In the genomic region with DNA sequence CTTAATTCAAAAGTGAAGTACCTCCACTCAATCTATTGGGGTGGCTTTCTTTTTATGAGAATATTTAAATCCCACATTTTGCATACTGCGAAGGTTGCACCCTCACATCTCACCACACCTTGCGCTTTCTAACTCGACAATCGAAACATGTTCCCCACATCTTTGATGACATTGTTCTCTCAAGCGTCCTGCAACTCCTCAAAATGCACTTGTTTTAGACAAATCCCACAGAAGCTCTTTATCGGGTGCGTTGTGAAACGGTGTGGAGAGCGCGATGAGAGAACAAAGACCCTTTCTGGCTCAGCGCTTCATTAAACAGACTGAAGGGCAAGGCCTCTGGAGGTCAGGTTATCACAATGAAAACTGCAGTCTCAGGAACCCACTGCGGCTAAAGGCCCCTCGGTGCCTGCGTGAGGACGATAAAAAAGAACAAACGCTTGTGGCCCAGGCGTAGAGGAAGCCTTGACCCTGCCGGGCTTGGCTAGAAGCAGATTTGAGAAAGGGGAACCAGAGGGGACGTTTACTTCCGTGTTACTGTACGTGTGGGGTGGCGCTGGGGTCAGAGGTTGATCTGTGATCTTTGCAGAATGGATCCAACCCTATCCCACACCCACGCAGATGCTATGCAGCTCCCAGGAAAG, we compare ENCODE assay signal across 9 mouse cellular contexts.
DNase-seq lines count a peak whose midpoint lies in the region; ATAC-seq lines count a peak whose summit lies in the region.
"Had no signal": no experiment of that assay in that cellular context is flagged by ENCODE, and none has a peak within 500 bp of the region (broad histone marks: within the 10 kb centered on the region; RNA-seq: fewer than 3 reads in every experiment).

No protein-coding gene starts in this region.

- no peak overlapping the region for H3K27ac ChIP-seq in kidney, embryonic 15.5 days
- H3K27ac ChIP-seq in forebrain, embryonic 14.5 days (ENCODE audit: low read depth, low read length), result no peak overlapping the region
- H3K27ac ChIP-seq in neural tube, embryonic 12.5 days, result no peak overlapping the region

- H3K4me1 ChIP-seq in kidney, embryonic 15.5 days, result peaks cover 9% of the 10 kb centered on the region
- peaks cover 11% of the 10 kb centered on the region for H3K4me1 ChIP-seq in forebrain, embryonic 14.5 days (ENCODE audit: control insufficient read depth, insufficient read depth, low read length)
- peaks cover 7% of the 10 kb centered on the region; the same call in 1 of the 2 replicates for H3K4me1 ChIP-seq in neural tube, embryonic 12.5 days

- DNase-seq in kidney, postnatal 25 days, result no peak
- peak; percentile 36 for DNase-seq in forebrain, embryonic 14.5 days (ENCODE audit: low spot score)
- peak; percentile 21 for DNase-seq in liver
- DNase-seq in ovary, postnatal 14 days (ENCODE audit: low spot score), result no peak
- DNase-seq in adrenal gland, adult 18-20 months (ENCODE audit: low spot score in 2 of 2), result no peak
- no peak for DNase-seq in gastrocnemius, postnatal 10 days

- no peak overlapping the region for H3K4me3 ChIP-seq in kidney, embryonic 15.5 days (replicated peaks)
- no peak overlapping the region for H3K4me3 ChIP-seq in forebrain, embryonic 14.5 days (ENCODE audit: low read depth, low read length)
- H3K4me3 ChIP-seq in neural tube, embryonic 12.5 days, result no peak overlapping the region

- no peak for ATAC-seq in kidney, embryonic 15.5 days (replicated peaks; ENCODE audit: low FRiP score)
- peak; percentile 57 for ATAC-seq in forebrain, embryonic 14.5 days
- 0 out of 2 replicates have a peak, but pooled peaks have one; percentile 19 for ATAC-seq in neural tube, embryonic 12.5 days (ENCODE audit: low FRiP score, low read depth)

- WGBS in kidney, embryonic 15.5 days, result 20% methylated on average over 23 of the region's 23 CpGs
- 5% methylated on average over 23 of the region's 23 CpGs for whole genome bisulfite sequencing in forebrain, embryonic 14.5 days
- WGBS in neural tube, embryonic 12.5 days, result 10% methylated on average over 23 of the region's 23 CpGs

- no peaks in the 10 kb centered on the region for H3K9me3 ChIP-seq in kidney, embryonic 15.5 days (replicated peaks)
- H3K9me3 ChIP-seq in forebrain, embryonic 14.5 days (replicated peaks; ENCODE audit: control insufficient read depth, low read length), result no peaks in the 10 kb centered on the region
- no peaks in the 10 kb centered on the region for H3K9me3 ChIP-seq in neural tube, embryonic 12.5 days

- H3K36me3 ChIP-seq in kidney, embryonic 15.5 days, result no peaks in the 10 kb centered on the region
- no peaks in the 10 kb centered on the region for H3K36me3 ChIP-seq in forebrain, embryonic 14.5 days (ENCODE audit: control insufficient read depth, insufficient read depth, low read length)
- H3K36me3 ChIP-seq in neural tube, embryonic 12.5 days, result no peaks in the 10 kb centered on the region

- 0 out of 2 replicates have a peak overlapping the region, but pooled peaks have one; percentile 2 for H3K4me2 ChIP-seq in kidney, embryonic 15.5 days
- H3K4me2 ChIP-seq in forebrain, embryonic 14.5 days (ENCODE audit: low read length), result peak overlapping the region; percentile 10
- H3K4me2 ChIP-seq in neural tube, embryonic 12.5 days (replicated peaks), result peak overlapping the region; percentile 40

- H3K9ac ChIP-seq in kidney, embryonic 15.5 days, result no peak overlapping the region
- H3K9ac ChIP-seq in forebrain, embryonic 14.5 days (ENCODE audit: low read length), result peak overlapping the region; percentile 30; the same call in 1 of the 2 replicates
- no peak overlapping the region for H3K9ac ChIP-seq in neural tube, embryonic 12.5 days

- 0 out of 2 replicates have a peak, but pooled peaks cover 3% of the 10 kb centered on the region for H3K27me3 ChIP-seq in kidney, embryonic 15.5 days
- H3K27me3 ChIP-seq in forebrain, embryonic 14.5 days (replicated peaks; ENCODE audit: control insufficient read depth, insufficient read depth, low read length), result no peaks in the 10 kb centered on the region
- no peaks in the 10 kb centered on the region for H3K27me3 ChIP-seq in neural tube, embryonic 12.5 days (replicated peaks)
- H3K27me3 ChIP-seq: CH12.LX had no signal

Comparison
In these comparisons a context has a peak if more than half of its experiments do, and no peak if none do; other contexts are left out.
1. DNase-seq: peak in forebrain, embryonic 14.5 days (single experiment) and liver (single experiment); none in kidney, postnatal 25 days (0 of 2), ovary, postnatal 14 days (single experiment), adrenal gland, adult 18-20 months (0 of 2) and gastrocnemius, postnatal 10 days (single experiment).
2. Peak in every context shown above with its lines, with median percentiles within 50 percentile points of each other: H3K4me2 ChIP-seq.